Mouse (Mus musculus) limb, embryonic 12.5 days (tissue): ENCODE results near the gene Itih2. TPM values are rescaled to one million over a fixed set of nuclear protein-coding genes. Genes with fewer than 3 reads are reported as not detected.

Source experiments
- ATAC-seq: fragments of 200-750 bp; cut with Nextera tagmentation; 2 replicates; pipeline ENCODE4 v1.8.0; 2017; ENCODE audit warnings: low read depth, moderate TSS enrichment; ENCODE audit not compliant: insufficient number of reproducible peaks, insufficient read depth, low FRiP score, low TSS enrichment
- H3K27ac ChIP-seq: fragments of 300-500 bp; sonication (generic); 2 replicates; pipeline ENCODE4 v1.5.1; 2016; ENCODE audit warnings: mild to moderate bottlenecking, moderate library complexity
- H3K27me3 ChIP-seq: fragments of 300-500 bp; sonication (generic); 2 replicates; pipeline ENCODE4 v1.6.1; 2016; ENCODE audit warnings: mild to moderate bottlenecking, moderate library complexity
- H3K36me3 ChIP-seq: fragments of 300-500 bp; sonication (generic); 2 replicates; pipeline ENCODE4 v1.6.1; 2016; ENCODE audit warnings: mild to moderate bottlenecking, moderate library complexity
- H3K4me1 ChIP-seq: fragments of 300-500 bp; sonication (generic); replicated peaks from 2 replicates; pipeline ENCODE4 v1.6.1; 2016
- H3K4me2 ChIP-seq: fragments of 300-500 bp; sonication (generic); 2 replicates; pipeline ENCODE4 v1.6.1; 2016; ENCODE audit warnings: mild to moderate bottlenecking, moderate library complexity
- H3K4me3 ChIP-seq: fragments of 300-500 bp; sonication (generic); replicated peaks from 2 replicates; pipeline ENCODE4 v1.5.1; 2016; ENCODE audit warnings: mild to moderate bottlenecking
- H3K9ac ChIP-seq: fragments of 300-500 bp; sonication (generic); replicated peaks from 2 replicates; pipeline ENCODE4 v1.6.1; 2016; ENCODE audit warnings: mild to moderate bottlenecking, moderate library complexity
- H3K9me3 ChIP-seq: fragments of 300-500 bp; sonication (generic); 2 replicates; pipeline ENCODE4 v1.6.1; 2016; ENCODE audit warnings: mild to moderate bottlenecking, moderate library complexity
- WGBS: fragments of 180-500 bp; shearing (Covaris S2); methylation state at CpG from one replicate; pipeline ENCODE4 v1.1.7; 2016; 5-methylcytosine and 5-hydroxymethylcytosine counted together
- polyA plus RNA-seq: library from polyadenylated mRNA; unstranded; fragments of >200 nt; fragmentation: Nextera tagmentation; extraction: Ambion mirVana; gene quantifications from 2 replicates; pipeline ENCODE4 v1.2.1, GENCODE M21; 2016

Itih2 gene
- polyA plus RNA-seq, 1 experiment from 2014 or later, result 0.16 TPM

GRCm38 (mm10) chr2:10118751-10119150 lies 12.4 kb downstream of the Itih2 start:
- H3K4me3 ChIP-seq, result no peak overlapping the region
- no peaks in the 10 kb centered on the region for H3K4me1 ChIP-seq
- H3K4me2 ChIP-seq, result no peak overlapping the region
- no peaks in the 10 kb centered on the region for H3K36me3 ChIP-seq
- H3K9ac ChIP-seq, result no peak overlapping the region
- H3K9me3 ChIP-seq, result no peaks in the 10 kb centered on the region
- 78% methylated on average over 1 of the region's 1 CpGs for WGBS
- H3K27ac ChIP-seq, result no peak overlapping the region
- no peaks in the 10 kb centered on the region; the same call in 1 of the 2 replicates for H3K27me3 ChIP-seq
- ATAC-seq, result no peak

GRCm38 (mm10) chr2:10108535-10109189 lies 22.5 kb downstream of the Itih2 start:
- no peak for ATAC-seq
- Histone ChIP-seq H3K27ac (no peak overlapping the region), H3K9me3 (no peaks in the 10 kb centered on the region), H3K36me3 (no peaks in the 10 kb centered on the region), H3K4me1 (no peaks in the 10 kb centered on the region; the same call in 1 of the 2 replicates), H3K4me2 (no peak overlapping the region), H3K4me3 (no peak overlapping the region), H3K27me3 (0 out of 2 replicates have a peak, but pooled peaks cover 3% of the 10 kb centered on the region), H3K9ac (no peak overlapping the region)
- 44% methylated on average over 6 of the region's 6 CpGs for WGBS

DNA sequence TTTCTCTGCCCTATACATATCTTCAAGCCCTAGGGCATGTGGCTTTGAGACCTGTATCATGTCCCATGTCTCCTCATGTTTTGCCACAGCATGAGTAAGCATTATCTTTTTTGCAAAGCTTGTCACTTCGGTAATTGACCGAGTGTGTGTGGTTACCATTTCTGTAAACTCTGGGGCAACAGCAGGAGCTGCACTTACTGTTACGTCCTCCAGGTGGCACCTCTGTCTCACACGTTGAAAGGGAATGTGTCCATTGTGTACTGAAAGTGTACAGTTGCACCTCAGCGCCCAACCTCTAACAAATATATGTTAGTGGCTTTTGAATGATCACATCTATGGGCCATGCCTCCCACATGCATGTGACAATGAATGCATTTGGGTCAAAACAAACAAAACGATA lies 30.0 kb downstream of the Itih2 start:
- Histone ChIP-seq H3K9me3 (no peaks in the 10 kb centered on the region), H3K9ac (no peak overlapping the region), H3K27me3 (0 out of 2 replicates have a peak, but pooled peaks cover 3% of the 10 kb centered on the region), H3K4me3 (no peak overlapping the region), H3K4me2 (no peak overlapping the region), H3K4me1 (no peaks in the 10 kb centered on the region), H3K36me3 (no peaks in the 10 kb centered on the region), H3K27ac (no peak overlapping the region)
- ATAC-seq, result no peak
- WGBS, result 47% methylated on average over 6 of the region's 6 CpGs

DNA sequence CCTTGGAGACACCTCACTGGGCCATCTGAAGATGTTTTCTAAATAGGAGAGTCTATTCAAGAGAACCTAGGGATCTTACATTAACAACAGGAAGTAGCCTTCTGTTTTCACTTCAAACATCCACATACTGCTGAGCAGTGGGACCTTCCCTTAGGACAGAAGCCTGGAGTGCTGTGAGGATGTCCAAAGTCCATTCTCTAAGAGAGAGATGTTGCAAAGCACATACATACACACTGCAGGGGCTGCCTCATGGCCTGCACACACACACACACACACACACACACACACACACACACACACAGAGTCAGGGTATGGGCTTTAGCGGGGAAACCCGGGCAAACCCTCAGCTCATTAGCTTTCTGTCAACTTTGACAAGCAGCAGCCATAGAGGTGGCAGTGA lies 30.7 kb downstream of the Itih2 start:
- H3K4me3 ChIP-seq, result no peak overlapping the region
- no peak overlapping the region for H3K4me2 ChIP-seq
- H3K27me3 ChIP-seq, result 0 out of 2 replicates have a peak, but pooled peaks cover 3% of the 10 kb centered on the region
- ATAC-seq, result no peak
- H3K4me1 ChIP-seq, result no peaks in the 10 kb centered on the region
- no peaks in the 10 kb centered on the region for H3K36me3 ChIP-seq
- H3K9me3 ChIP-seq, result no peaks in the 10 kb centered on the region
- no peak overlapping the region for H3K27ac ChIP-seq
- H3K9ac ChIP-seq, result no peak overlapping the region
- WGBS, result 72% methylated on average over 2 of the region's 2 CpGs

DNA sequence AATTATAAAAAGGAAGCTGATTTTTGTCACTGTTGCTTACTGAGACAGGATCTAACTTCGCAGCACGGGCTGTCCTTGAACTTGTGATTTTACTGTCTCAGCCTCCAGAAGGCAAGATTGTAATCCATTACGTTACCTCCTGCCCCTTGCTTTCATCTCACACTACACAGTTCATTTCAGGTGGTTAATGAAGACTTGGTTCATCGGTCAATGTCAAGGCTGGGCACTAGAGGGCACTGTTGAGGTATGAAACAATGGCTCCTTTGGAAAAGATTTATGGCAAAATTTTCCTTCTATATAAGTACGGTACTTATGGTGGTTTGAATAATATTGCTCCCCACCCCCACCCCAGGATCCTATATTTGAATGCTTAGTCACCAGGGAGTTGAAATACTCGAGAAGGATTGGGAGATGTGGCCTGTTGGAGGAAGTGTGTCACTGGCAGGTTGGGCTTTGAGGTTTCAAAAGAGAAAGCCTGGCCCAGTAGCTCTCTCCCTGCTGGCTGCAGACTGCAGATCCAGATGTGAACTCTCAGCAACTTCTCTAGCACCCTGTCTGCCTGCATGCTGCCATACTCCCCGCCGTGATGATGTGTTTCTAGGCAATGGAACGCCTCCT lies 32.5 kb downstream of the Itih2 start:
- Histone ChIP-seq H3K4me3 (no peak overlapping the region), H3K27ac (no peak overlapping the region), H3K9me3 (no peaks in the 10 kb centered on the region), H3K36me3 (no peaks in the 10 kb centered on the region), H3K4me1 (no peaks in the 10 kb centered on the region), H3K27me3 (0 out of 2 replicates have a peak, but pooled peaks cover 3% of the 10 kb centered on the region), H3K4me2 (no peak overlapping the region), H3K9ac (no peak overlapping the region)
- ATAC-seq, result no peak; the same call in 1 of the 2 replicates
- 41% methylated on average over 9 of the region's 9 CpGs for WGBS

DNA sequence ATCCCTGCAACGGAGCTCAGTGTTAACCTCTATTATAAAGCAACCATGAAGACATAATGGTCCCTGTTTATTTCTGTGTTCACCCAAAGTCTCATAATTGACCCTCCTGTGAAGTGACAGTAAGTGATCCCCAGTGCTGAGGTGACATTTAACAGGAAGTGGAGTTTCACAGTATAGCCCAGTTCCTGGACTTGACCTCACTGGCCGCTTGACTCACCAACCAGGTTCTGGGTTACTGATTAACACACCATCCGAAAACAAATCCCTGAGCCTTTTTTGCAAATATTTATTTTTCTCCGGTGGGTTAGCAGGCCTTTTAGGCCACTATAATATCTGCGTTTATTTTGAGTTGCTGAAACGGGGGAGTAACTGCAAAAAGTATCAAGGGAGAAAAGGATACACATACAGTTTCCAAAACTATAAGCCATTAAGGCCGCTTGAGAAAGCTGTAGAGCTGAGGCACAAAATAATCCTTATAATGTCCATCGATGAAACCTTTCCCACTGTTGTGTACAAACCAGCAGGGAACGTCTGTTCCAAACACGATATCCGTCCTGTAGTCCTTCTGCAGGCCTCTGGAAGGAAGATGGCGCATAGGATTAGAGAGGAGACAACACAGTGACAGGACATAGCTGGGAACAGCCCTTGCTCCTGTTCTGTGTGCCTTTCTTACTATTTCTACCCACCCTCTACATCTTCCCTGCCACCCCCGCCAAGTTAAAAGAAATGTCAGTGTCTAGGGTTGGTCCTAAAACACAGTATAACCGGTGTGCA lies 36.7 kb downstream of the Itih2 start:
- Histone ChIP-seq H3K4me2 (no peak overlapping the region), H3K9me3 (no peaks in the 10 kb centered on the region), H3K36me3 (peaks cover 37% of the 10 kb centered on the region), H3K4me3 (no peak overlapping the region), H3K27me3 (no peaks in the 10 kb centered on the region), H3K4me1 (no peaks in the 10 kb centered on the region), H3K27ac (no peak overlapping the region), H3K9ac (no peak overlapping the region)
- ATAC-seq, result no peak
- 88% methylated on average over 14 of the region's 14 CpGs for WGBS

- H3K9me3 ChIP-seq, result no peaks in the 10 kb centered on the region
- no peak overlapping the region for H3K27ac ChIP-seq
- no peak for ATAC-seq
- H3K4me3 ChIP-seq, result no peak overlapping the region
- H3K36me3 ChIP-seq, result peaks cover 83% of the 10 kb centered on the region
- 84% methylated on average over 8 of the region's 8 CpGs for WGBS
- no peaks in the 10 kb centered on the region for H3K27me3 ChIP-seq
- H3K4me2 ChIP-seq, result no peak overlapping the region
- H3K4me1 ChIP-seq, result no peaks in the 10 kb centered on the region
- H3K9ac ChIP-seq, result no peak overlapping the region
Measured at GRCm38 (mm10) chr2:10087256-10087850, 43.8 kb downstream of the Itih2 start.

DNA sequence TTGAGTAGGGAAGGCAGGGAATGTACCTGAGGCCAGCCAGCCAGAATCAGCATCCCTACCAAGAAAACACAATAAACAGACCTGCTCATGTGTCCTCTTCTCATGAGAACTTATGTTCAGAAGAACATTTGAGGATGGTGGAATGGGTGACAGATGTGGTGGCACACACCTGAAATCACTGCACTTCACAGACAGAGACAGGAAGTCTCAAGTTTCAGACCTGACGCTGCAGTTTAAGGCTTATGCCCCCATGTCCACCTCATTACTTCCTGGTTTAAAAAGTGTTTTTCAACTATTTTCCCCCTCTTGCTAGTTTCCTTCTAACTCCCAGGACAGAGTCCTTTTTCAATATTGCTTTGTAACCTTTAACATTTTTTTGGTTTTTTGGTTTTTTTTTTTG lies 48.5 kb downstream of the Itih2 start:
- 40% methylated on average over 1 of the region's 1 CpGs for WGBS
- no peak overlapping the region for H3K4me3 ChIP-seq
- no peaks in the 10 kb centered on the region for H3K9me3 ChIP-seq
- no peak overlapping the region for H3K9ac ChIP-seq
- peaks cover 24% of the 10 kb centered on the region for H3K4me1 ChIP-seq
- no peaks in the 10 kb centered on the region for H3K27me3 ChIP-seq
- H3K4me2 ChIP-seq, result no peak overlapping the region
- no peak overlapping the region for H3K27ac ChIP-seq
- H3K36me3 ChIP-seq, result peaks cover 38% of the 10 kb centered on the region
- ATAC-seq, result no peak

GRCm38 (mm10) chr2:10081453-10082080 lies 49.6 kb downstream of the Itih2 start:
- H3K27me3 ChIP-seq, result no peaks in the 10 kb centered on the region
- H3K4me1 ChIP-seq, result peaks cover 28% of the 10 kb centered on the region
- no peaks in the 10 kb centered on the region for H3K9me3 ChIP-seq
- WGBS, result 84% methylated on average over 5 of the region's 5 CpGs
- H3K9ac ChIP-seq, result peak overlapping the region; percentile 27; the same call in 1 of the 2 replicates
- peak overlapping the region; percentile 76 for H3K4me2 ChIP-seq
- peak overlapping the region; percentile 88 for H3K4me3 ChIP-seq
- peaks cover 28% of the 10 kb centered on the region for H3K36me3 ChIP-seq
- no peak overlapping the region for H3K27ac ChIP-seq
- no peak for ATAC-seq

- H3K9ac ChIP-seq, result peak within 1 kb of the TSS; percentile 97
- peak within 1 kb of the TSS; percentile 92 for H3K27ac ChIP-seq
- peak within 1 kb of the TSS; percentile 88 for H3K4me3 ChIP-seq
- ATAC-seq, result peak; percentile 97
- peaks cover 30% of the 10 kb centered on the region for H3K4me1 ChIP-seq
- no peaks in the 10 kb centered on the region for H3K9me3 ChIP-seq
- WGBS, result under 1% methylated on average over 61 of the region's 61 CpGs
- H3K27me3 ChIP-seq, result no peaks in the 10 kb centered on the region
- peaks cover 24% of the 10 kb centered on the region for H3K36me3 ChIP-seq
- peak within 1 kb of the TSS; percentile 76 for H3K4me2 ChIP-seq
Measured at GRCm38 (mm10) chr2:10080310-10081010, 50.7 kb downstream of the Itih2 start, which contains the start of the genes Atp5c1 and Kin. Gene Atp5c1, minus strand, starts transcription at chr2:10080510. Gene Kin, plus strand, starts transcription at chr2:10080593.
